Mouse (Mus musculus) G1E (cell line): ENCODE data around the gene Aebp2. TPM values are rescaled to one million over a fixed set of nuclear protein-coding genes. Genes with fewer than 3 reads are reported as not detected.

Source experiments
- ATAC-seq: 2 replicates; pipeline ENCODE4 v1.8.0; 2016; ENCODE audit warnings: mild to moderate bottlenecking; ENCODE audit not compliant: insufficient number of reproducible peaks, poor library complexity, low FRiP score, severe bottlenecking; ENCODE audit errors: extremely low read depth
- DNase-seq: peaks from one replicate; pipeline ENCODE4 v3.0.0; 2012; ENCODE audit warnings: low spot score
- H3K27me3 ChIP-seq: 2 replicates; pipeline ENCODE4 v1.6.1; 2012; ENCODE audit warnings: mild to moderate bottlenecking, low read length, inconsistent platforms; ENCODE audit not compliant: insufficient read depth
- H3K36me3 ChIP-seq: replicated peaks from 2 replicates; pipeline ENCODE3; 2012; ENCODE audit warnings: mild to moderate bottlenecking, inconsistent platforms
- H3K4me1 ChIP-seq: 2 replicates; pipeline ENCODE4 v1.6.1; 2012; ENCODE audit warnings: low read depth, low read length, inconsistent platforms, mixed read lengths; ENCODE audit not compliant: insufficient read depth
- H3K4me3 ChIP-seq: 2 replicates; pipeline ENCODE4 v1.5.1; 2012; ENCODE audit warnings: low read depth, mild to moderate bottlenecking, inconsistent platforms, low read length, moderate library complexity, mixed read lengths
- H3K9me3 ChIP-seq: replicated peaks from 2 replicates; pipeline ENCODE4 v1.6.1; 2012; ENCODE audit warnings: inconsistent platforms
- CTCF ChIP-seq: IDR thresholded peaks from 2 replicates; pipeline ENCODE4 v1.5.1; 2012; ENCODE audit warnings: low read depth, low read length, inconsistent platforms, mixed read lengths
- GATA1 ChIP-seq: IDR thresholded peaks from 2 replicates; pipeline ENCODE4 v1.6.1; 2012; ENCODE audit warnings: borderline replicate concordance, low read length, inconsistent platforms, mixed read lengths
- GATA2 ChIP-seq: IDR thresholded peaks from 2 replicates; pipeline ENCODE4 v1.6.1; 2012; ENCODE audit warnings: low read depth, low read length, inconsistent platforms, borderline replicate concordance
- POLR2AphosphoS5 ChIP-seq: IDR thresholded peaks from 2 replicates; pipeline ENCODE4 v1.6.1; 2012; ENCODE audit warnings: low read depth, low read length, inconsistent platforms; ENCODE audit not compliant: insufficient replicate concordance
- TAL1 ChIP-seq: conservative IDR thresholded peaks from 2 replicates; pipeline ENCODE4 v1.6.1; 2012; ENCODE audit warnings: low read depth, low read length, inconsistent platforms, mixed read lengths
- polyA plus RNA-seq: library from polyadenylated mRNA; stranded (reverse); fragments of >175 nt; gene quantifications from 2 replicates; pipeline ENCODE4 v1.2.3, GENCODE M21; 2012
- total RNA-seq, 2 experiments: library from RNA; stranded (forward) in 1 of 2; stranded (reverse) in 1 of 2; fragments of 200-1000 nt in 1 of 2; fragments of >200 nt in 1 of 2; fragmentation: Nextera tagmentation in 1 of 2; gene quantifications; 2 replicates each; pipeline ENCODE4 v1.2.3; 2014 to 2017

Aebp2 gene
- total and polyA plus RNA-seq, 3 experiments: 41.6 to 71.7 (median 71.6) TPM

GRCm38 (mm10) chr6:140605732-140606131 is 16.7 kb upstream of the Aebp2 start:
- DNase-seq: no peak
- Histone ChIP-seq H3K4me1 (no peaks in the 10 kb centered on the region), H3K9me3 (no peaks in the 10 kb centered on the region; the same call in 1 of the 2 replicates), H3K27me3 (no peaks in the 10 kb centered on the region), H3K4me3 (no peak overlapping the region), H3K36me3 (no peaks in the 10 kb centered on the region)
- no peak for TF ChIP-seq CTCF
- no peak for TF ChIP-seq GATA2
- no peak for TF ChIP-seq GATA1
- no peak for TF ChIP-seq TAL1
- no peak for TF ChIP-seq POLR2AphosphoS5
- ATAC-seq: no peak

- no peaks in the 10 kb centered on the region; the same call in 1 of the 2 replicates for H3K9me3 ChIP-seq
- H3K4me1 ChIP-seq: no peaks in the 10 kb centered on the region
- H3K36me3 ChIP-seq: no peaks in the 10 kb centered on the region
- no peak for ATAC-seq
- no peak overlapping the region for H3K4me3 ChIP-seq
- no peaks in the 10 kb centered on the region for H3K27me3 ChIP-seq
- DNase-seq: no peak
- TF ChIP-seq GATA1: no peak
- TF ChIP-seq TAL1: no peak
- TF ChIP-seq POLR2AphosphoS5: no peak
- no peak for TF ChIP-seq GATA2
- TF ChIP-seq CTCF: no peak
These were observed 15.9 kb upstream of the Aebp2 start for GRCm38 (mm10) chr6:140606534-140606933.

GRCm38 (mm10) chr6:140608666-140609065 is 13.8 kb upstream of the Aebp2 start:
- no peak overlapping the region for H3K4me3 ChIP-seq
- no peaks in the 10 kb centered on the region for H3K36me3 ChIP-seq
- H3K27me3 ChIP-seq: no peaks in the 10 kb centered on the region
- TF ChIP-seq GATA2: no peak
- no peak for TF ChIP-seq GATA1
- TF ChIP-seq TAL1: no peak
- TF ChIP-seq CTCF: no peak
- no peak for TF ChIP-seq POLR2AphosphoS5
- no peaks in the 10 kb centered on the region; the same call in 1 of the 2 replicates for H3K9me3 ChIP-seq
- ATAC-seq (no peak), DNase-seq (no peak)
- no peaks in the 10 kb centered on the region for H3K4me1 ChIP-seq

GRCm38 (mm10) chr6:140609533-140609932 is 12.9 kb upstream of the Aebp2 start:
- TF ChIP-seq CTCF (no peak), TAL1 (no peak), POLR2AphosphoS5 (no peak), GATA2 (no peak), GATA1 (no peak)
- Histone ChIP-seq H3K9me3 (no peaks in the 10 kb centered on the region; the same call in 1 of the 2 replicates), H3K4me1 (no peaks in the 10 kb centered on the region), H3K36me3 (no peaks in the 10 kb centered on the region), H3K27me3 (no peaks in the 10 kb centered on the region), H3K4me3 (no peak overlapping the region)
- DNase-seq: no peak
- no peak for ATAC-seq

GRCm38 (mm10) chr6:140610117-140610516 is 12.3 kb upstream of the Aebp2 start:
- no peak for ATAC-seq

GRCm38 (mm10) chr6:140611282-140611681 is 11.2 kb upstream of the Aebp2 start:
- Histone ChIP-seq H3K9me3 (no peaks in the 10 kb centered on the region; the same call in 1 of the 2 replicates), H3K4me3 (no peak overlapping the region), H3K4me1 (no peaks in the 10 kb centered on the region), H3K36me3 (no peaks in the 10 kb centered on the region), H3K27me3 (no peaks in the 10 kb centered on the region)
- DNase-seq: no peak
- ATAC-seq: no peak
- TF ChIP-seq CTCF: no peak
- TF ChIP-seq POLR2AphosphoS5: no peak
- no peak for TF ChIP-seq GATA2
- no peak for TF ChIP-seq TAL1
- TF ChIP-seq GATA1: no peak

More at GRCm38 (mm10) chr6:140610117-140610516, 12.3 kb upstream of the Aebp2 start:
- no peak for DNase-seq
- no peaks in the 10 kb centered on the region for H3K27me3 ChIP-seq
- no peaks in the 10 kb centered on the region; the same call in 1 of the 2 replicates for H3K9me3 ChIP-seq
- H3K36me3 ChIP-seq: no peaks in the 10 kb centered on the region
- TF ChIP-seq GATA1 (no peak), CTCF (no peak), POLR2AphosphoS5 (no peak), TAL1 (no peak), GATA2 (no peak)
- H3K4me1 ChIP-seq: no peaks in the 10 kb centered on the region
- no peak overlapping the region for H3K4me3 ChIP-seq
